12 mouse cellular contexts compared by ENCODE assay signal in genomic region chr3:52994666-52995065, GRCm38 (mm10). TPM values are rescaled to one million over a fixed set of nuclear protein-coding genes. Genes with fewer than 3 reads are reported as not detected.
DNase-seq lines count a peak whose midpoint lies in the region; ATAC-seq and TF ChIP-seq lines count a peak whose summit lies in the region.
"Had no signal": no experiment of that assay in that cellular context is flagged by ENCODE, and none has a peak within 500 bp of the region (broad histone marks: within the 10 kb centered on the region; RNA-seq: fewer than 3 reads in every experiment).

No protein-coding gene starts in this region.

- H3K4me2 ChIP-seq in hindbrain, postnatal 0 days (ENCODE audit: low read depth, low read length): no peak overlapping the region
- no peak overlapping the region for H3K4me2 ChIP-seq in hindbrain, embryonic 16.5 days (ENCODE audit: low read length)
- H3K4me2 ChIP-seq in midbrain, embryonic 14.5 days (ENCODE audit: low read length): no peak overlapping the region
- H3K4me2 ChIP-seq in midbrain, embryonic 11.5 days: no peak overlapping the region
- no peak overlapping the region for H3K4me2 ChIP-seq in embryonic facial prominence, embryonic 11.5 days (ENCODE audit: low read depth, low read length)
- H3K4me2 ChIP-seq: neural tube, embryonic 12.5 days had no signal

- H3K27ac ChIP-seq in hindbrain, postnatal 0 days: no peak overlapping the region
- H3K27ac ChIP-seq in hindbrain, embryonic 16.5 days (ENCODE audit: low read depth, low read length): no peak overlapping the region
- no peak overlapping the region for H3K27ac ChIP-seq in midbrain, embryonic 14.5 days (replicated peaks; ENCODE audit: low read depth, low read length)
- no peak overlapping the region for H3K27ac ChIP-seq in midbrain, embryonic 11.5 days (ENCODE audit: low read depth, low read length)
- no peak overlapping the region for H3K27ac ChIP-seq in MEL (ENCODE audit: control insufficient read depth, low read depth, low read length)
- no peak overlapping the region for H3K27ac ChIP-seq in embryonic facial prominence, embryonic 11.5 days (replicated peaks; ENCODE audit: low read depth, low read length)
- H3K27ac ChIP-seq: forebrain, embryonic 10.5 days; neural tube, embryonic 12.5 days had no signal

- H3K4me3 ChIP-seq in hindbrain, postnatal 0 days (ENCODE audit: low read length): no peak overlapping the region
- no peak overlapping the region for H3K4me3 ChIP-seq in hindbrain, embryonic 16.5 days (ENCODE audit: low read length)
- H3K4me3 ChIP-seq in midbrain, embryonic 14.5 days (replicated peaks; ENCODE audit: low read depth, low read length): no peak overlapping the region
- H3K4me3 ChIP-seq in midbrain, embryonic 11.5 days (ENCODE audit: low read depth, low read length): no peak overlapping the region
- H3K4me3 ChIP-seq in MEL (ENCODE audit: control insufficient read depth in 1 of 2, insufficient read depth in 1 of 2, low read depth in 2 of 2, low read length in 2 of 2): no peak overlapping the region
- H3K4me3 ChIP-seq in embryonic facial prominence, embryonic 11.5 days (ENCODE audit: low read depth, low read length): no peak overlapping the region
- H3K4me3 ChIP-seq: forebrain, embryonic 10.5 days; neural tube, embryonic 12.5 days had no signal

- 61% methylated on average over 5 of the region's 5 CpGs for WGBS in hindbrain, postnatal 0 days
- 76% methylated on average over 5 of the region's 5 CpGs for WGBS in hindbrain, embryonic 16.5 days
- 72% methylated on average over 5 of the region's 5 CpGs for WGBS in midbrain, embryonic 14.5 days
- 74% methylated on average over 5 of the region's 5 CpGs for WGBS in midbrain, embryonic 11.5 days
- WGBS in embryonic facial prominence, embryonic 11.5 days: 69% methylated on average over 5 of the region's 5 CpGs

- no peak for TF ChIP-seq EP300 in MEL (IDR thresholded peaks at IDR 0.05; ENCODE audit: low read depth in 1 of 2, low read length in 2 of 2)

- TF ChIP-seq POLR2A in MEL (IDR thresholded peaks at IDR 0.05; ENCODE audit: control insufficient read depth in 1 of 2, insufficient read depth in 1 of 2, low read depth in 1 of 2, low read length in 2 of 2, poor library complexity in 1 of 2): no peak

- no peak overlapping the region for H3K9ac ChIP-seq in hindbrain, postnatal 0 days (replicated peaks; ENCODE audit: low read length)
- H3K9ac ChIP-seq in hindbrain, embryonic 16.5 days (ENCODE audit: low read depth, low read length): no peak overlapping the region
- no peak overlapping the region for H3K9ac ChIP-seq in midbrain, embryonic 14.5 days (replicated peaks; ENCODE audit: low read length)
- H3K9ac ChIP-seq in midbrain, embryonic 11.5 days (ENCODE audit: low read length): no peak overlapping the region
- no peak overlapping the region for H3K9ac ChIP-seq in MEL (ENCODE audit: control insufficient read depth, low read depth, low read length, poor library complexity, severe bottlenecking)
- no peak overlapping the region for H3K9ac ChIP-seq in embryonic facial prominence, embryonic 11.5 days (replicated peaks; ENCODE audit: low read length)
- H3K9ac ChIP-seq: neural tube, embryonic 12.5 days had no signal

- ATAC-seq in hindbrain, postnatal 0 days: no peak
- ATAC-seq in hindbrain, embryonic 16.5 days: no peak
- ATAC-seq in midbrain, embryonic 14.5 days (ENCODE audit: low FRiP score, low TSS enrichment): no peak
- no peak for ATAC-seq in midbrain, embryonic 11.5 days (ENCODE audit: low FRiP score)
- no peak for ATAC-seq in embryonic facial prominence, embryonic 11.5 days (replicated peaks; ENCODE audit: insufficient number of reproducible peaks, low FRiP score, low TSS enrichment, low read depth)
- no peak for ATAC-seq in cerebellum, adult (ENCODE audit: insufficient number of reproducible peaks, low FRiP score, low TSS enrichment)

- H3K27me3 ChIP-seq in hindbrain, postnatal 0 days (ENCODE audit: insufficient read depth, low read length): no peaks in the 10 kb centered on the region
- H3K27me3 ChIP-seq in hindbrain, embryonic 16.5 days (replicated peaks; ENCODE audit: control insufficient read depth, insufficient read depth, low read length): no peaks in the 10 kb centered on the region
- H3K27me3 ChIP-seq in midbrain, embryonic 14.5 days (ENCODE audit: control insufficient read depth, insufficient read depth, low read length): no peaks in the 10 kb centered on the region
- no peaks in the 10 kb centered on the region for H3K27me3 ChIP-seq in midbrain, embryonic 11.5 days (ENCODE audit: control insufficient read depth, insufficient read depth, low read length)
- H3K27me3 ChIP-seq in MEL (ENCODE audit: control insufficient read depth in 1 of 2, insufficient read depth in 2 of 2, low read length in 2 of 2): no peaks in the 10 kb centered on the region
- no peaks in the 10 kb centered on the region for H3K27me3 ChIP-seq in embryonic facial prominence, embryonic 11.5 days (ENCODE audit: control insufficient read depth, insufficient read depth, low read length)
- H3K27me3 ChIP-seq: neural tube, embryonic 12.5 days had no signal

- TF ChIP-seq RAD21 in MEL (IDR thresholded peaks at IDR 0.05; ENCODE audit: low read depth, low read length): peak; percentile 10; the same call in 1 of the 2 replicates

- H3K9me3 ChIP-seq in hindbrain, postnatal 0 days (ENCODE audit: low read length): no peaks in the 10 kb centered on the region
- no peaks in the 10 kb centered on the region for H3K9me3 ChIP-seq in hindbrain, embryonic 16.5 days (ENCODE audit: control insufficient read depth, low read length)
- H3K9me3 ChIP-seq in midbrain, embryonic 14.5 days (ENCODE audit: control insufficient read depth, low read length): no peaks in the 10 kb centered on the region
- no peaks in the 10 kb centered on the region for H3K9me3 ChIP-seq in midbrain, embryonic 11.5 days (ENCODE audit: control insufficient read depth, low read length)
- no peaks in the 10 kb centered on the region for H3K9me3 ChIP-seq in MEL (replicated peaks; ENCODE audit: insufficient read depth, low read length)
- no peaks in the 10 kb centered on the region for H3K9me3 ChIP-seq in embryonic facial prominence, embryonic 11.5 days (replicated peaks; ENCODE audit: control insufficient read depth, low read length)
- H3K9me3 ChIP-seq: forebrain, embryonic 10.5 days; neural tube, embryonic 12.5 days had no signal

- H3K79me2 ChIP-seq in MEL (ENCODE audit: control insufficient read depth, insufficient read depth, low read length, poor library complexity): no peaks in the 10 kb centered on the region

- no peaks in the 10 kb centered on the region for H3K4me1 ChIP-seq in hindbrain, postnatal 0 days (ENCODE audit: insufficient read depth, low read length)
- no peaks in the 10 kb centered on the region for H3K4me1 ChIP-seq in hindbrain, embryonic 16.5 days (ENCODE audit: control insufficient read depth, insufficient read depth, low read depth, low read length)
- H3K4me1 ChIP-seq in midbrain, embryonic 14.5 days (ENCODE audit: control insufficient read depth, insufficient read depth, low read length): no peaks in the 10 kb centered on the region
- no peaks in the 10 kb centered on the region for H3K4me1 ChIP-seq in midbrain, embryonic 11.5 days (ENCODE audit: control insufficient read depth, insufficient read depth, low read length)
- H3K4me1 ChIP-seq in MEL (ENCODE audit: control insufficient read depth in 1 of 2, insufficient read depth in 2 of 2, low read length in 2 of 2): no peaks in the 10 kb centered on the region
- no peaks in the 10 kb centered on the region for H3K4me1 ChIP-seq in embryonic facial prominence, embryonic 11.5 days (ENCODE audit: control insufficient read depth, insufficient read depth, low read length)
- H3K4me1 ChIP-seq: forebrain, embryonic 10.5 days; neural tube, embryonic 12.5 days had no signal

- DNase-seq in hindbrain, postnatal 0 days (ENCODE audit: low spot score): peak; percentile 25
- peak; percentile 48 for DNase-seq in midbrain, embryonic 14.5 days
- no peak for DNase-seq in midbrain, embryonic 11.5 days (ENCODE audit: low spot score, missing footprints)
- peak; percentile 26 for DNase-seq in MEL (ENCODE audit: low read depth, low spot score)
- peak; percentile 30 for DNase-seq in embryonic facial prominence, embryonic 11.5 days (ENCODE audit: low spot score)
- no peak for DNase-seq in adrenal gland, adult 18-20 months (ENCODE audit: low spot score in 2 of 2)
- DNase-seq: heart, postnatal 4 days; right cerebral cortex, postnatal 25 days had no signal

- H3K36me3 ChIP-seq in hindbrain, postnatal 0 days (ENCODE audit: insufficient read depth, low read length): peaks cover 63% of the 10 kb centered on the region
- H3K36me3 ChIP-seq in hindbrain, embryonic 16.5 days (ENCODE audit: control insufficient read depth, insufficient read depth, low read length): peaks cover 28% of the 10 kb centered on the region
- H3K36me3 ChIP-seq in midbrain, embryonic 14.5 days (ENCODE audit: control insufficient read depth, insufficient read depth, low read length): peaks cover 80% of the 10 kb centered on the region
- peaks cover 4% of the 10 kb centered on the region for H3K36me3 ChIP-seq in midbrain, embryonic 11.5 days (ENCODE audit: control insufficient read depth, insufficient read depth, low read length)
- H3K36me3 ChIP-seq in MEL (ENCODE audit: control insufficient read depth in 1 of 2, insufficient read depth in 2 of 2, low read length in 2 of 2): no peaks in the 10 kb centered on the region; a peak in 2 of 4 replicates
- no peaks in the 10 kb centered on the region; the same call in 1 of the 2 replicates for H3K36me3 ChIP-seq in embryonic facial prominence, embryonic 11.5 days (replicated peaks; ENCODE audit: control insufficient read depth, insufficient read depth, low read depth, low read length)

- peak; percentile 56 for TF ChIP-seq CTCF in hindbrain, postnatal 0 days (IDR thresholded peaks at IDR 0.05; ENCODE audit: low read depth)
- peak in 2 of 3 experiments; percentile 46 to 54; a peak in 5 of 6 replicates for TF ChIP-seq CTCF in MEL (IDR thresholded peaks at IDR 0.05 in 2 of 3, conservative IDR thresholded peaks at IDR 0.05 in 1 of 3; ENCODE audit: control insufficient read depth in 1 of 3, insufficient read depth in 1 of 3, low read depth in 2 of 3, low read length in 3 of 3, poor library complexity in 1 of 3, severe bottlenecking in 1 of 3)

RNA-seq across cellular contexts. Expression of gene Cog6, which starts 22.4 kb away (rescaled TPM):
- total RNA-seq in hindbrain, postnatal 0 days (2014; rRNA removed): 23.6 and 28.0 TPM in 2 replicates
- polyA plus RNA-seq in hindbrain, postnatal 0 days (2015; fragmentation: Nextera tagmentation; extraction: Ambion mirVana): 24.8 and 27.6 TPM in 2 replicates
- polyA plus RNA-seq in hindbrain, embryonic 16.5 days (2015; fragmentation: Nextera tagmentation; extraction: Ambion mirVana): 45.8 and 50.6 TPM in 2 replicates
- polyA plus RNA-seq in midbrain, embryonic 14.5 days (2014; fragmentation: Nextera tagmentation; extraction: Ambion mirVana): 56.0 and 76.2 TPM in 2 replicates
- polyA plus RNA-seq in midbrain, embryonic 11.5 days (2014; fragmentation: Nextera tagmentation; extraction: Ambion mirVana): 50.7 and 58.1 TPM in 2 replicates
- 15.6 and 16.6 TPM in 2 replicates for total RNA-seq in MEL (2012; rRNA removed)
- polyA plus RNA-seq in MEL (2012; ENCODE audit: insufficient read depth in 1 of 2, insufficient read length in 2 of 2, low read depth in 1 of 2, low replicate concordance in 2 of 2, missing spikeins in 1 of 2): 10 to 100 TPM in 1 of 2 experiments, not detected in 1; 21.6 TPM
- polyA plus RNA-seq in embryonic facial prominence, embryonic 11.5 days (2014; fragmentation: Nextera tagmentation; extraction: Ambion mirVana): 50.8 and 54.2 TPM in 2 replicates
- 10 to 100 TPM; 31.1 to 33.8 TPM for total RNA-seq in adrenal gland, adult 18-20 months (2021)

RNA-seq across cellular contexts. Expression of gene Lhfp, which starts 46.7 kb away (rescaled TPM):
- 57.2 and 60.8 TPM in 2 replicates for total RNA-seq in hindbrain, postnatal 0 days (2014; rRNA removed)
- polyA plus RNA-seq in hindbrain, postnatal 0 days (2015; fragmentation: Nextera tagmentation; extraction: Ambion mirVana): 67.9 and 68.0 TPM in 2 replicates
- 64.1 and 70.1 TPM in 2 replicates for polyA plus RNA-seq in hindbrain, embryonic 16.5 days (2015; fragmentation: Nextera tagmentation; extraction: Ambion mirVana)
- 37.9 and 48.1 TPM in 2 replicates for polyA plus RNA-seq in midbrain, embryonic 14.5 days (2014; fragmentation: Nextera tagmentation; extraction: Ambion mirVana)
- polyA plus RNA-seq in midbrain, embryonic 11.5 days (2014; fragmentation: Nextera tagmentation; extraction: Ambion mirVana): 44.6 and 49.8 TPM in 2 replicates
- not detected in 2 replicates for total RNA-seq in MEL (2012; rRNA removed)
- not detected for polyA plus RNA-seq in MEL (2012; ENCODE audit: insufficient read depth in 1 of 2, insufficient read length in 2 of 2, low read depth in 1 of 2, low replicate concordance in 2 of 2, missing spikeins in 1 of 2)
- 29.2 and 33.3 TPM in 2 replicates for polyA plus RNA-seq in embryonic facial prominence, embryonic 11.5 days (2014; fragmentation: Nextera tagmentation; extraction: Ambion mirVana)
- 10 to 100 TPM; 18.9 to 20.9 TPM for total RNA-seq in adrenal gland, adult 18-20 months (2021)

Comparison
In these comparisons a context has a peak if more than half of its experiments do, and no peak if none do; other contexts are left out.
1. DNase-seq: peak in hindbrain, postnatal 0 days (single experiment), midbrain, embryonic 14.5 days (single experiment), MEL (single experiment) and embryonic facial prominence, embryonic 11.5 days (single experiment); none in midbrain, embryonic 11.5 days (single experiment) and adrenal gland, adult 18-20 months (0 of 2).
2. RNA of gene Lhfp, which starts 46.7 kb away (polyA plus RNA-seq): 67.9 to 68.0 TPM in hindbrain, postnatal 0 days, 64.1 to 70.1 TPM in hindbrain, embryonic 16.5 days, 44.6 to 49.8 TPM in midbrain, embryonic 11.5 days, 37.9 to 48.1 TPM in midbrain, embryonic 14.5 days and 29.2 to 33.3 TPM in embryonic facial prominence, embryonic 11.5 days; not detected in MEL; every median in the first group is over 10 times any median in the second.